Mouse (Mus musculus) B cell, adult (primary cell): ENCODE data around the gene Gm21409. TPM values are rescaled to one million over a fixed set of nuclear protein-coding genes. Genes with fewer than 3 reads are reported as not detected.

Source experiments
- total RNA-seq: library from RNA; stranded (reverse); gene quantifications from 4 replicates; pipeline ENCODE4 v1.2.4, GENCODE M21; 2023; ENCODE audit not compliant: inconsistent age

Gene Gm21409
- total RNA-seq, result not detected in 4 replicates

DNA sequence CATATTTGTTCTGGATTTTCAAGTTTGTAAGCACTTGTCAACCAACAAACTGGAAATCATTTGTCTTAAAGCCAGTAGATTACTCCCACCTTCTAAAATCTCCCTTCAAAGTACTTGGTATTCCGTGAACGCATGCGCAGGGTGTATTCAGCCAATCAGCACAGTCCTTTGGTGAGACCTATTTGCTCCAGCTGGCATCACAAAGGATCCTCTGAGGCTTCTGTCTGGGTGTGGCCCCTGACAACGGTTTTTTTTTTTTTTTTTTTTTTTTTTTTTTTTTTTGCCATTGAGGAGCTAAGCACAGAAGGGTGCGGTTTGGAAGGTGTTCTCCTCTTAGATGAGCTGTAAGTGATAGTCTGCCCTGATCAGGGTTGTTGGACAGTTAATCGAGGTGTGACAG, at the start of gene Gm21409:
Gene Gm21409, plus strand, starts transcription at position 301 of the 400 bp plus-strand sequence.

Other genes starting within 250 kb of the Gm21409 start
- not detected in 4 replicates for gene Gm21394, start 181.8 kb upstream of the Gm21409 start, total RNA-seq